In the genomic region with DNA sequence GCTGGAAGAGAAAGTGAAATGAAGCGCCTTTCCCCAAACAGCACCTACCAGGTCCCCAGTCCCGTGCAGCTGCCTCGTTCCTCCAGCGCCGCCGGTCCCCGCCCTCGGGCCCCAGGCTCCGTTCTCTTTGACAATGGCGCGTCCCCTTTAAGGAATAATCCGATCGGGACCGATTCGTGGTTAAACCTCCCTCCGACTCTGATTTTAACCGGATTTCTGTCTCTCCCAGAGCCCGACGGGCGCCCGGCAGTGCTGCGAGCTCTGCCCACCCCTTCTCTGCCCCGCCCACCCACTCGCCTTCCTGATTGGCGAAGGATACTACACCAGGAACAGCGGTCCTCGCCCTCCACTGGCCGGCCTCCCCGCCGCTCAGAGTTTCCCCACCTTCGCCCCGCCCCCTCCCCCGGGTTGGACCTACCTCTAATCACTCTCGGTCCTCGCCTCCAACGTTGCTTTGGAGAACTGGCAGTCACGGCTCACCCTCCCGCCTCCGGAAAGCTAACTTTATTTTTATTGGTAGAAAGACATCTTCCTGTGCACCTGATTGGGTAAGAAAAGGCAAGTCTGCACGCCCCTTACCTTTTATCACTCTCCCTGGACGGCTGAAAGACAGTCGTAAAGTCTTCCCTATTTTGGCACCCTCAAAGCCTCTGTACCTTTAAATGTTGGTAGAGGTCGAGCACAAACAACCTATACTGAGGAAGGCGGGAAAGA, we compare ENCODE assay signal across 8 mouse cellular contexts. TPM values are rescaled to one million over a fixed set of nuclear protein-coding genes. Genes with fewer than 3 reads are reported as not detected.
DNase-seq lines count a peak whose midpoint lies in the region; ATAC-seq and TF ChIP-seq lines count a peak whose summit lies in the region.

Gene Fryl (minus strand): TSS at position 268 of the 714 bp plus-strand sequence.

- under 1% methylated on average over 44 of the region's 44 CpGs for WGBS in bone marrow, adult 2 months
- WGBS in embryonic facial prominence, embryonic 15.5 days: under 1% methylated on average over 44 of the region's 44 CpGs
- WGBS in limb, embryonic 14.5 days: under 1% methylated on average over 39 of the region's 44 CpGs
- under 1% methylated on average over 44 of the region's 44 CpGs for WGBS in midbrain, postnatal 0 days

- H3K9me3 ChIP-seq in embryonic facial prominence, embryonic 15.5 days (replicated peaks): no peaks in the 10 kb centered on the region
- no peaks in the 10 kb centered on the region for H3K9me3 ChIP-seq in limb, embryonic 14.5 days (ENCODE audit: control insufficient read depth, low read length)
- H3K9me3 ChIP-seq in midbrain, postnatal 0 days (ENCODE audit: low read length): no peaks in the 10 kb centered on the region

- TF ChIP-seq POLR2A in bone marrow, adult 2 months (IDR thresholded peaks at IDR 0.05; ENCODE audit: borderline replicate concordance, control insufficient read depth, low read depth, low read length): peak; percentile 37; the same call in 1 of the 2 replicates
- 0 out of 2 replicates have a peak, but pooled peaks have one; percentile 54 for TF ChIP-seq POLR2A in limb, embryonic 14.5 days (IDR thresholded peaks at IDR 0.05; ENCODE audit: borderline replicate concordance, extremely low read depth, insufficient read depth, insufficient read length)

- ATAC-seq in embryonic facial prominence, embryonic 15.5 days (ENCODE audit: insufficient number of reproducible peaks, low FRiP score, low TSS enrichment, low read depth): peak; percentile 99
- peak; percentile 99 for ATAC-seq in limb, embryonic 14.5 days (ENCODE audit: low FRiP score, low read depth)
- ATAC-seq in midbrain, postnatal 0 days (ENCODE audit: low FRiP score): peak; percentile 99

- peak within 1 kb of the TSS; percentile 60 for H3K9ac ChIP-seq in embryonic facial prominence, embryonic 15.5 days
- peak within 1 kb of the TSS; percentile 84 for H3K9ac ChIP-seq in limb, embryonic 14.5 days (ENCODE audit: low read depth, low read length, severe bottlenecking)
- peak within 1 kb of the TSS; percentile 96 for H3K9ac ChIP-seq in midbrain, postnatal 0 days (replicated peaks; ENCODE audit: low read length, poor library complexity, severe bottlenecking)

- peak within 1 kb of the TSS; percentile 80 for H3K4me3 ChIP-seq in bone marrow, adult 2 months (replicated peaks; ENCODE audit: control insufficient read depth, low read depth, low read length)
- peak within 1 kb of the TSS; percentile 97 for H3K4me3 ChIP-seq in embryonic facial prominence, embryonic 15.5 days (replicated peaks)
- H3K4me3 ChIP-seq in limb, embryonic 14.5 days (replicated peaks; ENCODE audit: low read length): peak within 1 kb of the TSS; percentile 95
- peak within 1 kb of the TSS; percentile 93 for H3K4me3 ChIP-seq in midbrain, postnatal 0 days (ENCODE audit: low read depth, low read length)

- no peak for TF ChIP-seq CTCF in bone marrow, adult 2 months (IDR thresholded peaks at IDR 0.05; ENCODE audit: control insufficient read depth, insufficient read depth, low read length)
- TF ChIP-seq CTCF in midbrain, postnatal 0 days (IDR thresholded peaks at IDR 0.05): 0 out of 2 replicates have a peak, but pooled peaks have one; percentile 5

- peak within 1 kb of the TSS; percentile 95 for H3K27ac ChIP-seq in bone marrow, adult 2 months (ENCODE audit: control insufficient read depth, insufficient read depth, low read depth, low read length, poor library complexity)
- peak within 1 kb of the TSS; percentile 98 for H3K27ac ChIP-seq in embryonic facial prominence, embryonic 15.5 days (replicated peaks)
- H3K27ac ChIP-seq in limb, embryonic 14.5 days (replicated peaks; ENCODE audit: low read depth, low read length): peak within 1 kb of the TSS; percentile 90
- H3K27ac ChIP-seq in midbrain, postnatal 0 days (ENCODE audit: low read depth, low read length): peak within 1 kb of the TSS; percentile 97

- no peaks in the 10 kb centered on the region for H3K27me3 ChIP-seq in embryonic facial prominence, embryonic 15.5 days
- no peaks in the 10 kb centered on the region for H3K27me3 ChIP-seq in limb, embryonic 14.5 days (ENCODE audit: control insufficient read depth, insufficient read depth, low read length)
- no peaks in the 10 kb centered on the region for H3K27me3 ChIP-seq in midbrain, postnatal 0 days (ENCODE audit: insufficient read depth, low read length)

- H3K4me1 ChIP-seq in bone marrow, adult 2 months (ENCODE audit: control insufficient read depth, insufficient read depth, low read length): peaks cover 1% of the 10 kb centered on the region; the same call in 1 of the 2 replicates
- H3K4me1 ChIP-seq in embryonic facial prominence, embryonic 15.5 days: peaks cover 18% of the 10 kb centered on the region; the same call in 1 of the 2 replicates
- peaks cover 7% of the 10 kb centered on the region for H3K4me1 ChIP-seq in limb, embryonic 14.5 days (ENCODE audit: control insufficient read depth, insufficient read depth, low read length)
- no peaks in the 10 kb centered on the region for H3K4me1 ChIP-seq in midbrain, postnatal 0 days (ENCODE audit: insufficient read depth, low read length)

- peak; percentile 99 for DNase-seq in 416B (ENCODE audit: low read depth)
- peak; percentile 98 for DNase-seq in heart, adult 8-10 months (ENCODE audit: low spot score)
- peak; percentile 99 for DNase-seq in kidney, adult 9 months
- DNase-seq in limb, embryonic 14.5 days (ENCODE audit: low spot score): peak; percentile 98
- peak; percentile 99 for DNase-seq in midbrain, postnatal 0 days (ENCODE audit: low spot score)
- DNase-seq in spleen, postnatal 14 days (ENCODE audit: low spot score in 2 of 2): peak; percentile 86 to 88

- no peaks in the 10 kb centered on the region for H3K36me3 ChIP-seq in embryonic facial prominence, embryonic 15.5 days
- H3K36me3 ChIP-seq in limb, embryonic 14.5 days (ENCODE audit: control insufficient read depth, insufficient read depth, low read length): no peaks in the 10 kb centered on the region
- H3K36me3 ChIP-seq in midbrain, postnatal 0 days (ENCODE audit: insufficient read depth, low read length): no peaks in the 10 kb centered on the region

- peak within 1 kb of the TSS; percentile 77 for H3K4me2 ChIP-seq in embryonic facial prominence, embryonic 15.5 days (replicated peaks)
- peak within 1 kb of the TSS; percentile 67 for H3K4me2 ChIP-seq in limb, embryonic 14.5 days (replicated peaks; ENCODE audit: low read depth, low read length, severe bottlenecking)
- H3K4me2 ChIP-seq in midbrain, postnatal 0 days (ENCODE audit: low read depth, low read length, poor library complexity, severe bottlenecking): peak within 1 kb of the TSS; percentile 71

RNA-seq across cellular contexts. Expression of gene Fryl, which starts in this region (rescaled TPM):
- polyA plus RNA-seq in bone marrow, adult 2 months (2011; ENCODE audit: insufficient read depth, insufficient read length, low replicate concordance, missing spikeins): 88.1 and 157 TPM in 2 replicates
- polyA plus RNA-seq in embryonic facial prominence, embryonic 15.5 days (2015; fragmentation: Nextera tagmentation; extraction: Ambion mirVana): 30.8 and 31.3 TPM in 2 replicates
- total RNA-seq in heart, adult 8-10 months (2022): 10 to 100 TPM; 32.7 to 38.8 (median 35.1) TPM
- 26.1 and 26.4 TPM in 2 replicates for polyA plus RNA-seq in limb, embryonic 14.5 days (2012; rRNA removed)
- 26.7 TPM in 2 replicates for polyA plus RNA-seq in limb, embryonic 14.5 days (2014; fragmentation: Nextera tagmentation; extraction: Ambion mirVana)
- 52.8 and 66.2 TPM in 2 replicates for total RNA-seq in midbrain, postnatal 0 days (2014; rRNA removed)
- 17.7 and 23.8 TPM in 2 replicates for polyA plus RNA-seq in midbrain, postnatal 0 days (2015; fragmentation: Nextera tagmentation; extraction: Ambion mirVana)

Comparison
In these comparisons a context has a peak if more than half of its experiments do, and no peak if none do; other contexts are left out.
1. Peak in every context shown above with its lines: DNase-seq, ATAC-seq, H3K4me3 ChIP-seq and H3K27ac ChIP-seq.